Mouse (Mus musculus): ENCODE results near the gene Shc2.

The Shc2 gene

GRCm38 (mm10) chr10:79668076-79668475 is 30.4 kb upstream of the Shc2 start:
- DNase-seq (ENCODE audit: low read depth): no peak

- DNase-seq (ENCODE audit: low read depth): no peak
Observed at GRCm38 (mm10) chr10:79666493-79666892, 28.8 kb upstream of the Shc2 start.

GRCm38 (mm10) chr10:79665051-79665450 is 27.3 kb upstream of the Shc2 start:
- no peak for DNase-seq (ENCODE audit: low read depth)

GRCm38 (mm10) chr10:79664131-79664665 is 26.5 kb upstream of the Shc2 start, which contains the start of gene Madcam1:
Gene Madcam1, plus strand, starts transcription at chr10:79664559.
- DNase-seq (ENCODE audit: low read depth): peak; percentile 86

GRCm38 (mm10) chr10:79661861-79662260 is 24.1 kb upstream of the Shc2 start:
- no peak for DNase-seq (ENCODE audit: low read depth)

- DNase-seq (ENCODE audit: low read depth): peak; percentile 50
Observed at GRCm38 (mm10) chr10:79660298-79660697, 22.6 kb upstream of the Shc2 start.

- DNase-seq (ENCODE audit: low read depth): peak; percentile 43
Observed at GRCm38 (mm10) chr10:79658829-79659228, 21.1 kb upstream of the Shc2 start.

GRCm38 (mm10) chr10:79654946-79655395 is 17.3 kb upstream of the Shc2 start:
- DNase-seq (ENCODE audit: low read depth): no peak

- DNase-seq (ENCODE audit: low read depth): no peak
Observed at GRCm38 (mm10) chr10:79652789-79653188, 15.1 kb upstream of the Shc2 start.

- DNase-seq (ENCODE audit: low read depth): peak; percentile 86
Observed at GRCm38 (mm10) chr10:79649070-79649751, 11.5 kb upstream of the Shc2 start.

GRCm38 (mm10) chr10:79645711-79646110 is 8.0 kb upstream of the Shc2 start, which contains the start of gene Odf3l2:
Gene Odf3l2, minus strand, starts transcription at chr10:79645738.
- DNase-seq (ENCODE audit: low read depth): no peak

- no peak for DNase-seq (ENCODE audit: low read depth)
Observed at GRCm38 (mm10) chr10:79638486-79639204, 927 bp upstream of the Shc2 start.

- no peak for DNase-seq (ENCODE audit: low read depth)
Observed at GRCm38 (mm10) chr10:79636287-79636686, 1.4 kb downstream of the Shc2 start.

GRCm38 (mm10) chr10:79633006-79633777 is 4.5 kb downstream of the Shc2 start:
- DNase-seq (ENCODE audit: low read depth): no peak

GRCm38 (mm10) chr10:79631432-79631831 is 6.3 kb downstream of the Shc2 start:
- no peak for DNase-seq (ENCODE audit: low read depth)

- no peak for DNase-seq (ENCODE audit: low read depth)
Observed at GRCm38 (mm10) chr10:79628377-79628776, 9.3 kb downstream of the Shc2 start.

GRCm38 (mm10) chr10:79626156-79626555 is 11.6 kb downstream of the Shc2 start:
- DNase-seq (ENCODE audit: low read depth): no peak

GRCm38 (mm10) chr10:79625398-79625797 is 12.3 kb downstream of the Shc2 start:
- DNase-seq (ENCODE audit: low read depth): no peak

GRCm38 (mm10) chr10:79623950-79624349 is 13.8 kb downstream of the Shc2 start:
- DNase-seq (ENCODE audit: low read depth): no peak

GRCm38 (mm10) chr10:79616376-79616775 is 21.3 kb downstream of the Shc2 start:
- DNase-seq (ENCODE audit: low read depth): no peak

- DNase-seq (ENCODE audit: low read depth): no peak
Observed at GRCm38 (mm10) chr10:79615860-79616259, 21.9 kb downstream of the Shc2 start.

- DNase-seq (ENCODE audit: low read depth): no peak
Observed at GRCm38 (mm10) chr10:79614305-79614643, 23.4 kb downstream of the Shc2 start.

Measured in induced T-regulatory cell, adult 2 months (primary cell).